Comparison of ENCODE assay signal across 9 mouse cellular contexts in the genomic region with DNA sequence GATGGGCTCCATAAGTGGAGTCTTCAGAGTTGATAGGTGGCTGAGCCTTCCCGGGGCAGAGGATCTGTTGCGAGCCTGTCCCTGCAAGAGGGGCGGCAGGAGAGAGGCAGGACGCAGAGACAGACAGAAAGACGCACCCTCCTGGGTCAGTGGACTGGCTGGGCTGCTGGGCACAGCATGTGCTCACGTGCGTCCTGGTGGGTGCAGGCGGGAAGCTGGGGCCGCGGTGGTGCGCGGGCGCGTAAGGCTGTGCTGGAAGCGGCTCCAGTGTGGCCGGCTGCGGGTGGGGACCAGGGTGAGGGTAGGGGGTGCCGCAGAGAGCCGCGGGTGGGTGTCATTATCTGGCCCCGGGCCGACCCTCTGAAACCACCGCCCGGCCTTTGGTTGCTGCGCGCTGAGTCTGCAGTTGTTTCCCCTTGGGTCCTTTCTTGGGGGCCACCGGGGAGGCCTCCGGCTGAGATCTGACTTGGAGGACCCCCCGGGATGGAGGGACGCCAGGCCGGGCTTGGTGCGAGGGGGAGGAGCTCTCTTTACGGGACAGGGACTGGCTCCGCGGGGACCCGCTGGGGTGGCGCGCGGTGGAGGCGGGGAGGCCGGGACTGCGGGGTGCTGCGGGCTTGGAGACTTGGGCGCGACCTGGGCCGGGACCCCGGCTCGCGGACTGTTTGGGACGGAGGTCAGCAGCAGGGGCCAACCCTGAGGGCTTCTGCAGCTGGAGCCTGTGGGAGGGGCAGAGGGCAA. TPM values are rescaled to one million over a fixed set of nuclear protein-coding genes. Genes with fewer than 3 reads are reported as not detected.
A peak's percentile ranks its signal among the peaks of the same experiment; 100 is the strongest.
DNase-seq lines count a peak whose midpoint lies in the region; ATAC-seq and TF ChIP-seq lines count a peak whose summit lies in the region.
"Had no signal": no experiment of that assay in that cellular context is flagged by ENCODE, and none has a peak within 500 bp of the region (broad histone marks: within the 10 kb centered on the region; RNA-seq: fewer than 3 reads in every experiment).

No protein-coding gene starts in this region.

- peak overlapping the region; percentile 53; the same call in 1 of the 2 replicates for H3K9ac ChIP-seq in kidney, postnatal 0 days (ENCODE audit: low read depth, low read length)
- peak overlapping the region; percentile 41 for H3K9ac ChIP-seq in embryonic facial prominence, embryonic 15.5 days
- H3K9ac ChIP-seq in intestine, embryonic 14.5 days (ENCODE audit: low read length): peak overlapping the region; percentile 35
- H3K9ac ChIP-seq in neural tube, embryonic 12.5 days: no peak overlapping the region

- no peak overlapping the region for H3K27ac ChIP-seq in kidney, postnatal 0 days
- no peak overlapping the region for H3K27ac ChIP-seq in embryonic facial prominence, embryonic 15.5 days (replicated peaks)
- no peak overlapping the region for H3K27ac ChIP-seq in intestine, embryonic 14.5 days (ENCODE audit: low read depth)
- no peak overlapping the region for H3K27ac ChIP-seq in neural tube, embryonic 12.5 days

- no peaks in the 10 kb centered on the region for H3K36me3 ChIP-seq in kidney, postnatal 0 days (ENCODE audit: insufficient read depth, low read length)
- H3K36me3 ChIP-seq in embryonic facial prominence, embryonic 15.5 days: no peaks in the 10 kb centered on the region
- H3K36me3 ChIP-seq in intestine, embryonic 14.5 days (ENCODE audit: control insufficient read depth, insufficient read depth, low read length): no peaks in the 10 kb centered on the region
- peaks cover 4% of the 10 kb centered on the region; the same call in 1 of the 2 replicates for H3K36me3 ChIP-seq in neural tube, embryonic 12.5 days

- no peak for TF ChIP-seq CTCF in kidney, postnatal 0 days (IDR thresholded peaks at IDR 0.05; ENCODE audit: low read depth)

- no peaks in the 10 kb centered on the region for H3K9me3 ChIP-seq in kidney, postnatal 0 days (replicated peaks; ENCODE audit: low read length)
- no peaks in the 10 kb centered on the region for H3K9me3 ChIP-seq in embryonic facial prominence, embryonic 15.5 days (replicated peaks)
- H3K9me3 ChIP-seq in intestine, embryonic 14.5 days (ENCODE audit: control insufficient read depth, low read length): no peaks in the 10 kb centered on the region
- no peaks in the 10 kb centered on the region for H3K9me3 ChIP-seq in neural tube, embryonic 12.5 days

- 0 out of 2 replicates have a peak, but pooled peaks have one; percentile 10 for ATAC-seq in kidney, postnatal 0 days (replicated peaks; ENCODE audit: low FRiP score, low read depth)
- peak; percentile 46 for ATAC-seq in embryonic facial prominence, embryonic 15.5 days (ENCODE audit: insufficient number of reproducible peaks, low FRiP score, low TSS enrichment, low read depth)
- ATAC-seq in intestine, embryonic 14.5 days (replicated peaks; ENCODE audit: low FRiP score, low TSS enrichment, low read depth): no peak
- no peak for ATAC-seq in neural tube, embryonic 12.5 days (ENCODE audit: low FRiP score, low read depth)

- peak overlapping the region; percentile 33 for H3K4me3 ChIP-seq in kidney, postnatal 0 days (replicated peaks; ENCODE audit: low read depth, low read length)
- H3K4me3 ChIP-seq in embryonic facial prominence, embryonic 15.5 days (replicated peaks): peak overlapping the region; percentile 44
- H3K4me3 ChIP-seq in intestine, embryonic 14.5 days (ENCODE audit: low read depth, low read length): peak overlapping the region; percentile 33
- peak overlapping the region; percentile 24 for H3K4me3 ChIP-seq in neural tube, embryonic 12.5 days

- peak overlapping the region; percentile 82 for H3K4me2 ChIP-seq in kidney, postnatal 0 days (ENCODE audit: low read length)
- peak overlapping the region; percentile 85 for H3K4me2 ChIP-seq in embryonic facial prominence, embryonic 15.5 days (replicated peaks)
- H3K4me2 ChIP-seq in intestine, embryonic 14.5 days (ENCODE audit: low read length): peak overlapping the region; percentile 67
- H3K4me2 ChIP-seq in neural tube, embryonic 12.5 days (replicated peaks): peak overlapping the region; percentile 45

- H3K27me3 ChIP-seq in kidney, postnatal 0 days (ENCODE audit: insufficient read depth, low read length): peaks cover 21% of the 10 kb centered on the region
- H3K27me3 ChIP-seq in embryonic facial prominence, embryonic 15.5 days: peaks cover 44% of the 10 kb centered on the region
- peaks cover 56% of the 10 kb centered on the region for H3K27me3 ChIP-seq in intestine, embryonic 14.5 days (replicated peaks; ENCODE audit: control insufficient read depth, insufficient read depth, low read length)
- peaks cover 63% of the 10 kb centered on the region for H3K27me3 ChIP-seq in neural tube, embryonic 12.5 days (replicated peaks)

- 3% methylated on average over 50 of the region's 50 CpGs for WGBS in kidney, postnatal 0 days
- under 1% methylated on average over 44 of the region's 50 CpGs for WGBS in embryonic facial prominence, embryonic 15.5 days
- 2% methylated on average over 50 of the region's 50 CpGs for WGBS in intestine, embryonic 14.5 days
- WGBS in neural tube, embryonic 12.5 days: 1% methylated on average over 50 of the region's 50 CpGs

- DNase-seq in kidney, postnatal 0 days (ENCODE audit: low spot score): no peak
- no peak for DNase-seq in kidney, postnatal 14 days
- DNase-seq in intestine, embryonic 14.5 days (ENCODE audit: low spot score): no peak
- no peak for DNase-seq in left cerebral cortex, postnatal 10 days (ENCODE audit: extremely low spot score in 1 of 2, low spot score in 2 of 2)
- DNase-seq in left cerebral cortex, adult 18-20 months (ENCODE audit: low spot score in 2 of 2): no peak

- no peaks in the 10 kb centered on the region; the same call in 1 of the 2 replicates for H3K4me1 ChIP-seq in kidney, postnatal 0 days (replicated peaks; ENCODE audit: insufficient read depth, low read length)
- H3K4me1 ChIP-seq in embryonic facial prominence, embryonic 15.5 days: peaks cover 8% of the 10 kb centered on the region
- no peaks in the 10 kb centered on the region for H3K4me1 ChIP-seq in intestine, embryonic 14.5 days (replicated peaks; ENCODE audit: control insufficient read depth, insufficient read depth, low read length)
- peaks cover 23% of the 10 kb centered on the region for H3K4me1 ChIP-seq in neural tube, embryonic 12.5 days

- intact Hi-C loops in left cerebral cortex, postnatal 10 days (cut with DNase I): no loop called here

RNA-seq across cellular contexts. Expression of gene Slc22a7, which starts 6.8 kb away (rescaled TPM):
- 1.6 and 1.9 TPM in 2 replicates for polyA plus RNA-seq in kidney, postnatal 0 days (2015; fragmentation: Nextera tagmentation; extraction: Ambion mirVana)
- 0.15 TPM in 1 of 2 replicates, not detected in the other for polyA plus RNA-seq in embryonic facial prominence, embryonic 15.5 days (2015; fragmentation: Nextera tagmentation; extraction: Ambion mirVana)
- polyA plus RNA-seq in intestine, embryonic 14.5 days (2014; fragmentation: Nextera tagmentation; extraction: Ambion mirVana): not detected in 2 replicates
- polyA plus RNA-seq in neural tube, embryonic 12.5 days (2016; fragmentation: Nextera tagmentation; extraction: Ambion mirVana): not detected in 2 replicates
- under 1 TPM; 0.26 to 0.75 TPM for total RNA-seq in left cerebral cortex, postnatal 10 days (2021)
- under 1 TPM; 0.30 TPM for total RNA-seq in left cerebral cortex, adult 18-20 months (2021)
- polyA plus RNA-seq: gonadal fat pad, adult 2 months had no signal

RNA-seq across cellular contexts. Expression of gene Crip3, which starts 16.3 kb away (rescaled TPM):
- 0.34 TPM in 2 replicates for polyA plus RNA-seq in kidney, postnatal 0 days (2015; fragmentation: Nextera tagmentation; extraction: Ambion mirVana)
- polyA plus RNA-seq in embryonic facial prominence, embryonic 15.5 days (2015; fragmentation: Nextera tagmentation; extraction: Ambion mirVana): 3.5 and 3.6 TPM in 2 replicates
- polyA plus RNA-seq in intestine, embryonic 14.5 days (2014; fragmentation: Nextera tagmentation; extraction: Ambion mirVana): 0.57 and 0.67 TPM in 2 replicates
- 0.74 and 0.75 TPM in 2 replicates for polyA plus RNA-seq in neural tube, embryonic 12.5 days (2016; fragmentation: Nextera tagmentation; extraction: Ambion mirVana)
- total RNA-seq in left cerebral cortex, postnatal 10 days (2021): 1 to 10 TPM; 3.1 to 5.9 TPM
- 1 to 10 TPM; 3.7 to 4.3 TPM for total RNA-seq in left cerebral cortex, adult 18-20 months (2021)
- polyA plus RNA-seq: liver, embryonic 16.5 days had no signal

RNA-seq across cellular contexts. Expression of gene Ttbk1, which starts 42.5 kb away (rescaled TPM):
- 0.10 and 0.11 TPM in 2 replicates for polyA plus RNA-seq in kidney, postnatal 0 days (2015; fragmentation: Nextera tagmentation; extraction: Ambion mirVana)
- 0.15 and 0.18 TPM in 2 replicates for polyA plus RNA-seq in embryonic facial prominence, embryonic 15.5 days (2015; fragmentation: Nextera tagmentation; extraction: Ambion mirVana)
- 0.32 and 0.39 TPM in 2 replicates for polyA plus RNA-seq in intestine, embryonic 14.5 days (2014; fragmentation: Nextera tagmentation; extraction: Ambion mirVana)
- polyA plus RNA-seq in neural tube, embryonic 12.5 days (2016; fragmentation: Nextera tagmentation; extraction: Ambion mirVana): 6.2 and 7.1 TPM in 2 replicates
- total RNA-seq in left cerebral cortex, postnatal 10 days (2021): 100 to 1,000 TPM; 115 to 117 TPM
- 100 to 1,000 TPM; 130 to 135 TPM for total RNA-seq in left cerebral cortex, adult 18-20 months (2021)
- polyA plus RNA-seq: liver, embryonic 16.5 days had no signal

RNA-seq across cellular contexts. Expression of gene Dnph1, which starts 51.5 kb away (rescaled TPM):
- polyA plus RNA-seq in kidney, postnatal 0 days (2015; fragmentation: Nextera tagmentation; extraction: Ambion mirVana): 31.8 and 32.7 TPM in 2 replicates
- polyA plus RNA-seq in embryonic facial prominence, embryonic 15.5 days (2015; fragmentation: Nextera tagmentation; extraction: Ambion mirVana): 40.4 and 41.0 TPM in 2 replicates
- 58.4 and 64.4 TPM in 2 replicates for polyA plus RNA-seq in intestine, embryonic 14.5 days (2014; fragmentation: Nextera tagmentation; extraction: Ambion mirVana)
- 40.5 and 42.3 TPM in 2 replicates for polyA plus RNA-seq in neural tube, embryonic 12.5 days (2016; fragmentation: Nextera tagmentation; extraction: Ambion mirVana)
- 1 to 10 TPM; 6.0 to 6.2 TPM for total RNA-seq in left cerebral cortex, postnatal 10 days (2021)
- total RNA-seq in left cerebral cortex, adult 18-20 months (2021): 1 to 10 TPM; 2.8 TPM

Comparison
In these comparisons a context has a peak if more than half of its experiments do, and no peak if none do; other contexts are left out.
1. ATAC-seq: peak in kidney, postnatal 0 days (single experiment) and embryonic facial prominence, embryonic 15.5 days (single experiment); none in intestine, embryonic 14.5 days (single experiment) and neural tube, embryonic 12.5 days (single experiment).
2. Peak in every context shown above with its lines, with median percentiles within 50 percentile points of each other: H3K4me2 ChIP-seq and H3K4me3 ChIP-seq.